Mouse (Mus musculus): Measurements from ENCODE around the gene Ccl20.

DNA sequence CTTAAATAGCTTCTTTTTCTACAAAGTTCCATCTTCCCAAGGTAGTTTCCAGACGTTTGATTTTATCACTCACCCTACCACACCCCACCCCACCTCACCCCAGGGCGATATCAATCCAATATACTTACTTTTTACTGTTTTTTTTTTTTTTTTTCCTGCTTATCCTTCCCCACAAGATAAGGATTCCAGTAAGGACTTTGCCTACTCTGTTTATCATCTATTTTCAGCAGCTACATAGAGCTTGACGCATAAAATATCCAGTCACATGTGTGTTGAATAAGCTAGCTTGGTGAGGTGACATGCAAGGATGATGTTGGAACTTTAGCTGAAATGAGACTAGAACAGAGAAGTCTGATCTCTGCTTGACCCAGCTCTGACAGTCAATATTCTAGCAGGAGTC, 47.5 kb downstream of the Ccl20 start:
- TF ChIP-seq CTCF (IDR thresholded peaks at IDR 0.05; ENCODE audit: control insufficient read depth, insufficient read depth, low read length) (no peak), POLR2A (IDR thresholded peaks at IDR 0.05; ENCODE audit: borderline replicate concordance, control insufficient read depth, low read depth, low read length) (no peak)

Data from bone marrow, adult 2 months (tissue).